Mouse (Mus musculus): ENCODE data around the gene Csrp1.

Csrp1 gene

DNA sequence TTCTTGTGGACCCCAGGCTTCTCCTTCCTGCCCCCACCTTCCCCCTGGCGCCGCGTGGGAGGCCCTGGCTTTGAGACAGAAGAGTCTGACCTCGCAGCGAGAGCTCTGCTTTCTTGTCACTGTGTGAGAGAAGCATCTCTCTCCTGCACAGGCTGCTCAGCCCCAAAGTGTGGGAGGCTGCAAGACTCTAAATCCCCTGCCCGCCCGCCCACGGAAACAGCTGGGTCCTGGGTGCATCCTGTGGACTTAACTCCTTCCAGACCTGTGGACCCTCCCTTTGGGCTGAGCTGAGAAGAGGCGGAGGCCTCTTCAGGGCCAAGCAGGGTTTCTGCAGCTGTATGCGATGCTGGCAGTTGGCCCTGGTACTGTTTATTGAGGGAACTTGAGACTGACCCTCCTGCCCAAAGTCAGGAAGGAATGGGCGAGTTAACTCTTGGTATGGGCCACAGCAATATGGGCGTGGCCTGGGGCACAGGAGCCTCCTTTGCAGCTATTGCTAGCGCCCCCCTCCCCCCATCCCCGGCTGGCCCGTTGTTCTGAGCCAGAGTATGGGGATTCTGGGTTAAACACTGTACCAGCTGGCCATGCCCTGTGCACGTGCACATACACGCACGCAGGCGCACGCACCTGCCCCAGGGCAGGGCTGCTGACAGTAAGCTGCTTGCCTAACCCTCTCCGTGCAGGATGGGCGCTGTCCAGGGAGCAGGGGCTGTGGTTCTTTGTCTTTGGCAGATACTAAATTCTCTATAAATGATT lies 59.1 kb downstream of the Csrp1 start, which contains the start of gene Tnni1:
Gene Tnni1 (plus strand): TSS at position 655 of the 756 bp plus-strand sequence.
- no peak for DNase-seq

DNA sequence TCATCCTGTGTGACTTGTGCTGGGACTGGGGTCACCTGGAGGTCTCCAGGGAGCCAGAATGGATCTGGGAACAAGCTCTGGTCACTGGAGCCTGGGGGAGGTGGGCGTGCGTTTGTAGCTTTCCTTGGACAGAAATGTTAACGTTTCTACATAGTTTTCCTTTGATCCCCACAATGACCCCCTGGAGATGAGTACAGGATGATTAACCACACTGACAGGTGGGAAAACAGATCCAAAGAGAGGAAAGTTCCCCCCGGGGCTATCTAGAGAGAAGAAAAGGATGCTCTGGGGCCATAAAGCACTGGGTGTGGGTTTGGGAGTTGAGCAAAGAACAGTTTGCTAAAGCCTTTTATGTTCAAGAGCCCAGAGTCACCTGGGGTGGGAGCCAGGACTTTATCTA lies 60.8 kb downstream of the Csrp1 start:
- no peak for DNase-seq

DNA sequence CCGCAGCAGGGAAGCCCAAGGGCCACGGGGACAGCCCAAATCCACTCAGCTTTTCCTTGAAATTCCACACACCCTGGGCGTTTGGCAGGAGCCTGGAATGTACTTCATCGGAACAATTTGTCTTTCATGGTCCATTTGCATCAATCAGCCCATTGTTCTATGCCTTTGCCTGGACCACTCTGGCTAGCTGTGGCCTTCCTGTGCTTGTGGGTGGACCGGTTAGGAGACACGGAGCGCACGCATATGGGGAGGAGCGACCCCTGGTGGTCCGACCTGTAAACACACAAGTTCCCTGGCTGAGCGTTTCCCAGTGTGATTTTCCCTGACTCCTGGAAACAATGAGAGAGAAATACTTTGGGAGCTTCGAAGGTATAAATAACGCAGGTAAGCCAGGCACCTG lies 61.4 kb downstream of the Csrp1 start:
- DNase-seq: peak; percentile 37

DNA sequence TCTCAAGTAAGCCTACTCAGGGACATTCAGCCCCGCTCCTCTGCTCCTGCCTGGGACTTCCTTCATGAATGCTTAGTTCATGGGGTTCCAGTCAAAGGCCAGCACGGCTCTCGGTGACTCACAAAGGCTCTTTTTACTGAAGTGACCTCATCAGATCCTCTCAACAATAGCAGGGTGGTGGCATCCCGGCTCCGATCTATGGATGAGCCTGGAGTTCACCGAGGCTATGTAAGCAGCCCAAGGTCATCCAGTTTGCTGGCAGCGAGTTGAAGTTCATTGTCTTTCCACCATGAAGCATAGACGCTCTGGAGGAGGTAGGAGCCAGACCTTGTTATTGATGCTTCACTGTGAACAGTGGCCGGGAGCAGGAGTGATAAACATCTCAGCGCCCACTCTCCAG lies 63.0 kb downstream of the Csrp1 start:
- DNase-seq: no peak

DNA sequence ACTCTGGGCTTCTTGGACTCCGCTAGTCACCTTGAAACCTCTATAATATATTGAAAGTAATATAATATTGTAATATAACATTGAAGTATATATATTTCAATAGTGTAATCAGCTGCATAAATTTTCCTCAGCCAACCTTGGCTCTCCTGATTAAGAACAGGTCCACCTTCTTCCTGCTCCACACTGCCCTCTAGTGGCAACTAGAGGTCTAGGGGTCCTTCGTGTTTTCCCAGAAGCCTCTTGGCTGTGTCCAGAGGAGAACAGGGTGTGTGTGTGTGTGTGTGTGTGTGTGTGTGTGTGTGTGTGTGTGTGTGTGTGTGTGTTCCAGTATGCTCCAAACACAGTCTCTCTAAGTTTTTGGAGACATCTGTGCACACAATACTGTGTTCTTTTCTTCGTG lies 67.9 kb downstream of the Csrp1 start:
- DNase-seq: peak; percentile 32

DNA sequence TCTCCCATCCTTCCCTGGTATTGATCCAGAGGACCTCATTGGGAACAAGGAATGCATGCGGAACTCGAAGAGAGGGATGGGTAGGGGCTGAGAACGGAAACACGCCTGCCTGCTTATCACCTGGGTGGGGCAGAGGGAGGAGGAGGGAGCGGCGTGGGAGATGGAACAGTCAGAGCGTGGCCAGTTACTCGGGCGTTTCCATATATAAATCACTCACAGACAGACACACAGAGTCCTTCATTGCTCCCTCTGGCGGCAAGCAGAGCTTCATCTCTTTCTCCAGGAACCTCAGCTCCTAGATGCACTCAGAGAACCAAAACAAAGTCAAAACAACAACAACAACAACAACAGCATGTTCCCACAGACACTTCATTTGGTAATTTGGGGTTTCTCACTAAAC lies 68.8 kb downstream of the Csrp1 start:
- DNase-seq: no peak

DNA sequence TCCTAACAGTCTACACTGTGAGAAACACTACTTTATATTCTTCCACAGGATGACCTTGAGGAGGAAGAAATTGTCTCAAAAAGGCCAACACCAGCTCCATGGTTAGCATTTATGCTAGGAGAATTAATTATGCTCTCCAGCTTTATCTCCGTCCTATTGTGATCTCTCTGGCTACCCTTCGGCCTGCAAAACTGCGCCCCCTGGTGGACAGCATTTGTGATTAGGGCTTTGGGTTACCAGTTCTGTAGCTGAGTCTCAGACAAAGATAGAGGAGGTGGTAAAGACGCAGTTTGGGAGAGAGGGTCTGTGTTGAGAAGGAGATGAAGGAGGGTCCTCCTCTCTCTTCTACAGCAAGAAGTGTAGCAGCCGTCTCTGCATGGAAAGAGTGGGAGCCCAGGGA lies 70.0 kb downstream of the Csrp1 start:
- DNase-seq: peak; percentile 22

DNA sequence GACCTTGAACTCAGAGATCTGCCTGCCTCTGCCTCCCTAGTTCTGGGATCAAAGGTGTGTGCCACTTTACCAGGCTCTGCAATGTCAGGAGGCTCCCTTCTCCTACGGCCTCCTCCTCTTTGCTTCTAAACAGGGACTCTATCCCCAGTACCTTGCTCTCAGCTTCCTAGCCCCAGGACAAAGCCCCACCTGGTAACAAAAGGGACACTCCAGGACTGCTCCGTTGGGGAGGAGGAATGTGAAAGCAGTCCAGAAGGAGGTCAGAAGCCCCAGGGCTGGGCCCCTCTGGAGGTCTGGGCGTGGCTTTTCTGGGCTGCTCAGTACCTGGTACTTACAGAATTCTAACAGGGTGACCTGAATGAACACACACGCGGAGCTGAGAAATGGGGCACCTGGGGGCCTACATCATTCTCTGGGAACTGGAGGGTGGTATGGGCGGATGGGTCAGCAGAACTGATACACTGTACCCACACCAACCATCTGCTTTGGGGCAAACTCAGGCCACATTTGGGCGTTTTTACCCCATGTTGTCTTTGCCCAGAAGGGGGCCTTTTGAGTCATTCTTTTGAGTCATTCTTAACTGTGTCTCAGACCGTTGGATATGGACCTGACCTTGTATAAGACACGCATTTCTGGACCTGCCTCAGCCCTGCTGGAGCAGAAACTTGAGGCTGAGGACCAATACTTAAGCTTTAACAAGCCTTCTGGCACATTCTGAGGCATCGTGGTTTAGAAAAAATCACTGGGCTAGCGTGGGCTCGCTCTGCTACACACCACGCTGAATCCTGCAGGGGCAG lies 72.5 kb downstream of the Csrp1 start:
- DNase-seq: no peak

DNA sequence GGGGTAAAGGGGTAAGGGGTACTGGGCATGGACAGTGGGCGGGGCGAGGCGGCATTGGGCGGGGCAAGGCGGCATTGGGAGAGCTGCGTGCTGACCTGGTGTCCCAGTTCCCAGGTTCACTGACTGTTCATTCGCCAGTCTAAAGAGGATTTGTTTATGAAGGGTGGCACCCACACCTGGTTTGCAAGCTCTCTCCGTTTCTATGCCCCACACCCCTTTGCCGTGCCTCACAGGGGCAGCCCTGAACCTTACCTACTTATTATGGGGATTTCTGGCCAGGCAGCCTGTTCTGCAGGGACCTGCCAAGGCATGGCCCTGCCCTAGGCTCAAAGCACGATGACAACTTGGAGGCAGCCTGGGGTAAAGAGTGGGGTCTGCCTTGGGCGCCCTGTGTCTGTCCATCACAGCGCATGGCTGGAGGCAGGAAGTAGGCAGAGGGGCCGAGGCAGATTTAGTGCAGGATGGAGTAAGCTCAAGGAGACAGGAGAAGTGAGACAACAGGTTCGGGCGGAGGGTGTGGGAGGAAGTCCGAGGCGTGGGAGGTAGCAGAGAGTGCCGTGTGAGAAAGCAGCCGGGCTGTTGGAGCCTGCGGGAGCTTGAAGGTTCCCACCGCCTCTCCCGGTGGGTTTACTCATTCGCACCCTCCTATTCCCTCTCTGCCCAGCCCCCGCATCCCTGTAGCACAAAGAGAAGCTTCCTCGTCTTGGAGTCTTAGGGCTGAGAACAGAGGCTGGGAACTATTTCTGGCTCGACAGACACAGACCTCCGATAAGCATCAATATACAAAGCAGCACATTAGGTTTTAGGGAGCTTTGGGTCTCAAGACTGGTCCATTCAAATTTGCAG lies 73.7 kb downstream of the Csrp1 start:
- DNase-seq: no peak

DNA sequence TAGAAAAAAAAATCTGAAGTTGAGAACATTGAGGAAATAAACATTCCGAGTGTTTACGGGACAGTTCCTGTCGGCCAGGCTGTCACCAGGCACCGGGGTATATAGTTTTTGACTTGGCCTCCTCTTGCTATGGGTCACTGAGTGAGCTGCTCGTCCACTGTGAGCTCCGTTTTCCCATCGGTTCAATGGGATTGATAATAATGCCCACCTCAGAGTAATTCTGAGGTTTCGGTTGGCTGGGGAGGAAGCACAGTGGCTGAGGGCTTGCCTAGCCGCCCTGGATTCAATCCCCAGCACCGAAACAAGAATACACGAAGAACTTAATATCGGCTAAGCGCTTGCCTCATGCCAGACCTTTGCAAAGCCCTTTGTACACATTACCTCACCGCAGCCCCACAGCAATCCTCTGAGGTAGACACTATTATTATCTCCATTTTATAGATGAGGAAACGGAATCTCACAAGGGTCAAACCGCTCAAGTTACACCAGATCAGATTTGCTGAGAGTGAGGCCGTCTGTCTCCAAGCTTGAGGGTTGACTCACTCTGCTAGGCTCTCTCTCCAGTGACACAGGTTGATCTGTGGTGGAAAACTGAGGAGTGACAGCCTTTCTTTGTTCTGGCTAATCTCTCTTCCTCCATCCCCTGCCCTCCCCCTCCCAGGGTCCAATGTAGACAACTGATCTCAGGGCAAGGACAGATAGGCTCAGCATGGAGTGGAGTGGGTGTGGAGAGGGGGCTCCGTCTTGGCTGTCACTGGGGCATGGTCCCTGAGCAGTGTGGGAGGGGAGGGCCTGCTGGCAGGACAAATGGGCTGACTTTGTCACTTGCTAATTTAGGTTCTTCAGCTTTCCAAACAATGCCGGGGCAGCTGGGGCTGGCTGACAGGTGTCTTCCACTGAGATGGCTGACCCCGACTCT lies 74.6 kb downstream of the Csrp1 start:
- no peak for DNase-seq

DNA sequence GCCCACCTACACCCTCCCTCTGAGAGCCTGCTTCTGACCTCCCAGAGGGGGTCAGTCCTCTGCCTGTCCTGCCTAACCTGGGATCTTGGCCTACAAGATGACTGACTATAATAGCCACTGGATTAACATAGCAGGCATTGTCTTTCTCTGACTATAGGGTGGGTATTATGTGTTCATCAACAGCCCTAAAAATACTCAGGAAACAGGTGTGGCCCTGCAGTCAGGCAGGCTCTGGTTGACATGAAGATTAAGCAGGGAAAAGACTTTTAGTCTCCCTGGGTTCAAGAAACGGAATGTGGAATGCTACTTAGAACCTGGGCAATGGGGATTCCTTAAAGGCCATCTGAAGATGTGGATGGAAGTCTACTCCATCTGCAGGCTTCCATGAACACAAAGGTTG lies 78.6 kb downstream of the Csrp1 start:
- DNase-seq: no peak

DNA sequence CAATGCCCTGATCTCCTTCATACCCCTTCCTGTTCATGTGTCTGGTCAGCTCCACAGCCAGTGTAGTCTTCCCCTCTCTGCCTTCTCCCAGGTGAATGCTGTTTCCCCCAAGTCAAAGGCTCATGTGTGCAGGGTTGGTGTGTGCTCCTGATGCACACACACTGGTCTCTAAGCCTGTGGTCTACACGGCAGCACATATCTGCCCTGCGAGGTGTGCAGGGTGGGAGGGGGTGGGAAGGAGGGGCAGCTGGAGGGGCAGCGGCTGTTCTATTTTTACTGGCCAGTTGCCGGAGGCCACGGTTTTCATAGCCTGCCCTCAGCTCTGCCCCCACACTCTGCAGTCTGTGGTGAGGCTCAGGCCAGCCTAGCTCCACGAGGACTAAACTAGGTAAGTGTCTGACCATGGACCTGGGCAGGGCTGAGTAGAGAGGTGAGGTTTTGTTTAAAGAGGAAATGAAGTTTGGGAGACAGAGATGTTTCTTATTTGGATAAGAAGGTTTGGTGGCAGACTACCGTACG lies 79.3 kb downstream of the Csrp1 start:
- no peak for DNase-seq

DNA sequence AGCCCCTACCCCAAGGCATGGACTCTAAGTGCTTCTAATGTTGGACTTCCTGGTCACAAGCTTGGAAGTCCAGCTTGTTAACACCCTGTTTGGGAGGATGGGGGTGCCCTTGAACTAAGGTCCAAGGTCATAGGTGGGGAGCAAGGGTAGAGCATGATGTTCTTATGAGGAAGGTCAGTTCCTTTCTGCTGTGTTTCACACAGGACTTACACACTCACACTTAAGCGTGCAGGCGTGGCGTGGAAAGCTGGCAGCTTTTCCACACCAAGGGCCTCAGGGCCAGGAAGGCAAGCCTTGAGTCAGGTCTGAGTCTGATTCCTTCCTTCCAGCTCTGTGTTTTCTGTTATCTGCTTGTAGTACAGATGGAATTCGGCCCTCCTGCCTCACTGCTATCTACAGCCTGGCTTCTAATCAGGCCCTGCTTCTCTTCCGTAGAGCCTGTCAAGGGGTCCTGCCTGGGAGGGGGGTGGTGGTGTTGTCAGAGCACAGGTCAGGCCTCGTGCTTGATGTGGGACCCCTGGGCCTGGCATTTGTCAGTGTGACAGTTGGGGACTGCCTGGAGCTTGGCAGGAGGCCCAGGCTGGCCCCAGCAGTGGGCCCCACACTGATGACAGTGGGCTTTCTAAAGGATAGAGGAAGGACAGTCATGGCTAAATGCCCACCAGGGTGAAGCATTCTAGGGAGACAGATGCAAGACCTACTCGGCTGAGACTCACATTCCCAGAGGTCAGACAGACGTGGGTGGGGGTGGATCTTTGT lies 80.5 kb downstream of the Csrp1 start:
- DNase-seq: no peak
